Mouse (Mus musculus) naive thymus-derived CD4-positive, alpha-beta T cell, adult 2 months (primary cell): ENCODE results near the gene Brsk2.

ENCODE experiments used
- DNase-seq: peaks from one replicate; pipeline ENCODE4 v3.0.0-alpha.2; 2011; ENCODE audit warnings: low read depth

Gene Brsk2

GRCm38 (mm10) chr7:142030073-142030472 lies 80.5 kb downstream of the Brsk2 start:
- no peak for DNase-seq

- DNase-seq = no peak
These were observed 84.6 kb downstream of the Brsk2 start for GRCm38 (mm10) chr7:142034198-142034597.

GRCm38 (mm10) chr7:142035048-142035811 lies 85.7 kb downstream of the Brsk2 start:
- no peak for DNase-seq

- peak; percentile 71 for DNase-seq
These were observed 88.1 kb downstream of the Brsk2 start for GRCm38 (mm10) chr7:142037553-142038170.

GRCm38 (mm10) chr7:142040756-142041155 lies 91.2 kb downstream of the Brsk2 start:
- DNase-seq = no peak

GRCm38 (mm10) chr7:142045344-142045743 lies 95.8 kb downstream of the Brsk2 start:
- DNase-seq = no peak

- DNase-seq = no peak
These were observed 96.4 kb downstream of the Brsk2 start for GRCm38 (mm10) chr7:142045932-142046331.

- DNase-seq = no peak
These were observed 101.0 kb downstream of the Brsk2 start for GRCm38 (mm10) chr7:142050536-142050935.
